Mouse (Mus musculus) liver, adult 2 months (tissue): ENCODE data around the gene Tcerg1l. TPM values are rescaled to one million over a fixed set of nuclear protein-coding genes. Genes with fewer than 3 reads are reported as not detected.

Source experiments
- DNase-seq: peaks from one replicate; pipeline ENCODE4 v3.0.0-alpha.2; 2011; ENCODE audit warnings: low read depth, low spot score; ENCODE audit errors: extremely low read depth
- H3K27ac ChIP-seq: fragments of 200-500 bp; replicated peaks from 2 replicates; pipeline ENCODE4 v1.5.1; 2012; ENCODE audit warnings: low read depth, mild to moderate bottlenecking, control low read depth, inconsistent platforms, low read length; ENCODE audit not compliant: insufficient read depth
- H3K27me3 ChIP-seq: fragments of 200-500 bp; 2 replicates; pipeline ENCODE4 v1.6.1; 2012; ENCODE audit warnings: mild to moderate bottlenecking, moderate library complexity, low read length, inconsistent platforms; ENCODE audit not compliant: control insufficient read depth, insufficient read depth
- H3K36me3 ChIP-seq: fragments of 200-500 bp; 2 replicates; pipeline ENCODE4 v1.6.1; 2012; ENCODE audit warnings: low read length, inconsistent platforms; ENCODE audit not compliant: control insufficient read depth, insufficient read depth
- H3K4me1 ChIP-seq: fragments of 200-500 bp; 2 replicates; pipeline ENCODE4 v1.6.1; 2011; ENCODE audit warnings: low read length; ENCODE audit not compliant: control insufficient read depth, insufficient read depth
- H3K4me3 ChIP-seq: fragments of 200-500 bp; 2 replicates; pipeline ENCODE4 v1.5.1; 2011; ENCODE audit warnings: low read depth, mild to moderate bottlenecking, control low read depth, low read length, moderate library complexity; ENCODE audit not compliant: insufficient read depth
- H3K79me2 ChIP-seq: fragments of 200-500 bp; 2 replicates; pipeline ENCODE4 v1.6.1; 2012; ENCODE audit warnings: inconsistent platforms, mild to moderate bottlenecking, low read length, moderate library complexity; ENCODE audit not compliant: control insufficient read depth, insufficient read depth
- H3K9ac ChIP-seq: fragments of 200-500 bp; 2 replicates; pipeline ENCODE4 v1.6.1; 2012; ENCODE audit warnings: low read depth, mild to moderate bottlenecking, control low read depth, inconsistent platforms, low read length
- CTCF ChIP-seq: fragments of 200-500 bp; IDR thresholded peaks from 2 replicates; pipeline ENCODE4 v1.5.1; 2011; ENCODE audit warnings: low read depth, low read length, control low read depth
- POLR2A ChIP-seq: fragments of 200-500 bp; IDR thresholded peaks from 2 replicates; pipeline ENCODE4 v1.6.1; 2011; ENCODE audit warnings: low read length, control low read depth; ENCODE audit not compliant: insufficient read depth; ENCODE audit errors: extremely low read depth
- WGBS: fragments of 180-500 bp; shearing (Covaris S2); methylation state at CpG from one replicate; pipeline ENCODE4 v1.1.7; 2018; 5-methylcytosine and 5-hydroxymethylcytosine counted together
- polyA plus RNA-seq: library from polyadenylated mRNA; depleted of rRNA; stranded (reverse); fragments of >200 nt; gene quantifications from 2 replicates; pipeline ENCODE4 v1.2.3, GENCODE M21; 2012
- total RNA-seq: library from RNA; depleted of rRNA; stranded (reverse); fragments of >200 nt; gene quantifications from 2 replicates; pipeline ENCODE4 v1.2.3, GENCODE M21; 2014

Gene Tcerg1l
- total and polyA plus RNA-seq, 2 experiments, result not detected

- DNase-seq, result no peak
- Histone ChIP-seq H3K4me1 (no peaks in the 10 kb centered on the region), H3K79me2 (no peaks in the 10 kb centered on the region), H3K9ac (no peak overlapping the region), H3K4me3 (no peak overlapping the region), H3K27ac (no peak overlapping the region), H3K36me3 (no peaks in the 10 kb centered on the region), H3K27me3 (no peaks in the 10 kb centered on the region)
- WGBS, result 88% methylated on average over 7 of the region's 7 CpGs
- TF ChIP-seq CTCF (no peak), POLR2A (no peak)
These were observed 126.2 kb downstream of the Tcerg1l start for GRCm38 (mm10) chr7:138271328-138271727.

- Histone ChIP-seq H3K4me3 (no peak overlapping the region), H3K79me2 (no peaks in the 10 kb centered on the region), H3K4me1 (no peaks in the 10 kb centered on the region), H3K27me3 (no peaks in the 10 kb centered on the region), H3K9ac (no peak overlapping the region), H3K36me3 (no peaks in the 10 kb centered on the region), H3K27ac (no peak overlapping the region)
- no peak for DNase-seq
- 89% methylated on average over 8 of the region's 8 CpGs for WGBS
- TF ChIP-seq POLR2A, result no peak
- TF ChIP-seq CTCF, result no peak
These were observed 128.1 kb downstream of the Tcerg1l start for GRCm38 (mm10) chr7:138269386-138269785.

GRCm38 (mm10) chr7:138267976-138268646 lies 129.4 kb downstream of the Tcerg1l start:
- TF ChIP-seq CTCF, result no peak
- no peak for TF ChIP-seq POLR2A
- Histone ChIP-seq H3K9ac (no peak overlapping the region), H3K4me3 (no peak overlapping the region), H3K27ac (no peak overlapping the region), H3K36me3 (no peaks in the 10 kb centered on the region), H3K4me1 (no peaks in the 10 kb centered on the region), H3K27me3 (no peaks in the 10 kb centered on the region), H3K79me2 (no peaks in the 10 kb centered on the region)
- no peak for DNase-seq
- 80% methylated on average over 5 of the region's 5 CpGs for WGBS

GRCm38 (mm10) chr7:138248612-138249011 lies 148.9 kb downstream of the Tcerg1l start:
- TF ChIP-seq POLR2A (no peak), CTCF (no peak)
- Histone ChIP-seq H3K27me3 (no peaks in the 10 kb centered on the region), H3K4me1 (no peaks in the 10 kb centered on the region), H3K27ac (no peak overlapping the region), H3K36me3 (no peaks in the 10 kb centered on the region), H3K4me3 (no peak overlapping the region), H3K9ac (no peak overlapping the region), H3K79me2 (no peaks in the 10 kb centered on the region)
- no peak for DNase-seq
- WGBS, result 80% methylated on average over 5 of the region's 5 CpGs

GRCm38 (mm10) chr7:138248176-138248575 lies 149.4 kb downstream of the Tcerg1l start:
- Histone ChIP-seq H3K4me3 (no peak overlapping the region), H3K27ac (no peak overlapping the region), H3K27me3 (no peaks in the 10 kb centered on the region), H3K36me3 (no peaks in the 10 kb centered on the region), H3K4me1 (no peaks in the 10 kb centered on the region), H3K79me2 (no peaks in the 10 kb centered on the region), H3K9ac (no peak overlapping the region)
- DNase-seq, result no peak
- 65% methylated on average over 3 of the region's 3 CpGs for WGBS
- TF ChIP-seq CTCF (0 out of 2 replicates have a peak, but pooled peaks have one; percentile 6), POLR2A (no peak)

- Histone ChIP-seq H3K4me3 (no peak overlapping the region), H3K4me1 (no peaks in the 10 kb centered on the region), H3K79me2 (no peaks in the 10 kb centered on the region), H3K9ac (no peak overlapping the region), H3K27ac (no peak overlapping the region), H3K27me3 (no peaks in the 10 kb centered on the region), H3K36me3 (no peaks in the 10 kb centered on the region)
- TF ChIP-seq CTCF (no peak), POLR2A (no peak)
- 52% methylated on average over 2 of the region's 2 CpGs for WGBS
- DNase-seq, result no peak
These were observed 150.8 kb downstream of the Tcerg1l start for GRCm38 (mm10) chr7:138246684-138247083.
